Mouse (Mus musculus): ENCODE results near the gene Acvr2b. TPM values are rescaled to one million over a fixed set of nuclear protein-coding genes. Genes with fewer than 3 reads are reported as not detected.

Gene Acvr2b
- polyA plus RNA-seq, 1 experiment from 2014 or later: 18.1 TPM

DNA sequence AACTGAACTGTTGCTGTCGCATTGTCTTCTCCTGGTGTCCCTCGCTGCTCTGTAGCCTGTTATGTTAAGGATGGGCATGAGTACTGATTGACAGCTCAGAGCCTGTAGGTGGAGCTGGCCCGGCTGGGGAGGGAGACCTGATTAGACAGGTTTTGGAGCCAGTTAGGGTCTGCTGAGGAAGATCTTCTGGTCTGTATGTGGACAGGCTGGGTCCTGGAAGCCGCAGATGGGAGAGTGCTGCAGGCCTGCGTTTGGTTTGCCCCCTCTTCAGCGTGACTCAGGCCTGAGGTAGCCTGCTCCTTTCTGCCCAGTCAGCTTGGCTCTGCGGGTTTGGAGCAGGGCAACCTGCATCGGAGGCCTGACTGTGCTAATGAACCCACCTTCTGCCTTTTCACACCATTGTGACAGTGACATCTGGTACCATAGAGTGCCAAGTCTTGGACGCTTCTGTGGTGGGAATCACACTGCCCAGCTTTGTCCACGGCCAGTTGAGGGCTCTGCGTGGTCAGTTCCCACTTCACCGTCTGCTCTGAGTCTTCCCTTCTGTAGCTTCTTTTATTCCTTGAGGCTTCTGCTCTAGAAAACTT, 18.0 kb downstream of the Acvr2b start:
- H3K27me3 ChIP-seq (replicated peaks; ENCODE audit: control insufficient read depth, insufficient read depth, low read length): no peaks in the 10 kb centered on the region
- no peak for ATAC-seq (ENCODE audit: low read depth)
- H3K9ac ChIP-seq (ENCODE audit: low read depth, low read length): no peak overlapping the region
- peaks cover 7% of the 10 kb centered on the region for H3K4me1 ChIP-seq (ENCODE audit: control insufficient read depth, insufficient read depth, low read length)
- H3K36me3 ChIP-seq (ENCODE audit: control insufficient read depth, insufficient read depth, low read length): no peaks in the 10 kb centered on the region
- DNase-seq (ENCODE audit: low spot score): no peak
- H3K27ac ChIP-seq (replicated peaks; ENCODE audit: low read depth, low read length): no peak overlapping the region
- H3K9me3 ChIP-seq (ENCODE audit: control insufficient read depth, low read length): no peaks in the 10 kb centered on the region
- WGBS: 82% methylated on average over 10 of the region's 12 CpGs
- H3K4me3 ChIP-seq (ENCODE audit: low read depth, low read length): no peak overlapping the region
- H3K4me2 ChIP-seq (ENCODE audit: low read depth, low read length): no peak overlapping the region

DNA sequence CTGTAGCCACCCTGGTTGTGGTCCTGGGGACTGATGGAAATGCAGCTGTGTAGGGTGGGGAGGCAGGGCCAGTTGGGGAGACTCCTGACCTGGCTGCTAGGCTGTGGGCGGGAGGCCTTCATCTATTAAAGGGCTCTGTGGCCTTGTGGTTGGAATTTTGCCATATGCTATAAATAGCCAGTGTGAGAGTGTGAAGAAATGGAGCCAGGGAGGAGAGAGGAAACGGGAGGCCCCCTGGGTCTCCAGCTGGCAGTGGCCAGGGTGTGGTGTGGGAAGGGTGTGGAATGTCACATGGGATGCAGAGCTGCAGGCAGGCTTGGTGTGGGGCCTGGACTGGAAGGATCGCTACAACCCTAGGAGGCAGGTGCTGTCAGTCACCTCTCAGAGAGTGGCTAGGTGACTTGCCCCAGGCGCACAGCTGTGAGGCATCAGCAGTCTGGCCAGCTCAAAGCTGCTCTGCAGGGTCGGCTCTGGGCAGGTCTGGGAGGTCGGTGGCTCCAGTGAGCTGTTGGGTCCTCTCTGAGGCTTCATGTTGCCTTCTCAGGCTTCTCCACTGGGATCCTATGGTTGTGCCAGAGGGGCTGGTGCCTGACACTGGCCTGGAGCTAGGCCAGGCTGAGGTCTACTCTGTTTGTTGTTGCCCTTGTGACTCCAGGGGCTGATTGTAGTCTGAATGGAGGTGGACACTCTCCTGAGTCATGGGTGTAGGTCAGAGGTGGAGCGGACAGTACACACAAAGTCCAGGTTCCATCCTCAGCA, 23.5 kb downstream of the Acvr2b start:
- peak; percentile 87 for DNase-seq (ENCODE audit: low spot score)
- peak; percentile 88 for ATAC-seq (ENCODE audit: low read depth)
- peaks cover 23% of the 10 kb centered on the region for H3K4me1 ChIP-seq (ENCODE audit: control insufficient read depth, insufficient read depth, low read length)
- H3K27me3 ChIP-seq (replicated peaks; ENCODE audit: control insufficient read depth, insufficient read depth, low read length): no peaks in the 10 kb centered on the region
- H3K9ac ChIP-seq (ENCODE audit: low read depth, low read length): peak overlapping the region; percentile 6; the same call in 1 of the 2 replicates
- no peak overlapping the region for H3K4me3 ChIP-seq (ENCODE audit: low read depth, low read length)
- WGBS: 36% methylated on average over 6 of the region's 7 CpGs
- no peak overlapping the region for H3K4me2 ChIP-seq (ENCODE audit: low read depth, low read length)
- H3K9me3 ChIP-seq (ENCODE audit: control insufficient read depth, low read length): no peaks in the 10 kb centered on the region
- peaks cover 15% of the 10 kb centered on the region; the same call in 1 of the 2 replicates for H3K36me3 ChIP-seq (ENCODE audit: control insufficient read depth, insufficient read depth, low read length)
- H3K27ac ChIP-seq (replicated peaks; ENCODE audit: low read depth, low read length): peak overlapping the region; percentile 59

DNA sequence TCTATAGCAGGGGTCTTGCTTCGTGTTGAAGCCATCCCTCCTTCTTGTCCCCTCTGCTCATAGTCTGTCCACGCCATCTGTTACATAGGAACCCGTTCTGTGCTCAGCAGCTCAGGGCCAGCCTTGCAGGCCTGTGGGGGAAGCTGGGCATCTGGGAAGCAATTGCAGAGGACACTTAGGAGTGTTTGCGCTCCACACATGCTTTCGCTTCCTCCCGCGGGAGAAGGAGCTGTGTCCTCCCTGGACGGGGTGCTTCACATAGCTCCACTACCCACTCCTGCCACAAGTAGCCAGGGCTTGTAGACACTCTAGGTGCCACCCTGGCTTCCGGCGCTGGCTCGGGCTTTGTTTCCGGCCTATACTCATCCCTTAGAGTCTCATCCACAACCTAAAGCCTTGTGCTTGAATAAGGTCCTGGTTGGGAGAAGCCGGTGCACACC, 24.1 kb downstream of the Acvr2b start:
- WGBS: 89% methylated on average over 13 of the region's 13 CpGs
- H3K9me3 ChIP-seq (ENCODE audit: control insufficient read depth, low read length): no peaks in the 10 kb centered on the region
- H3K4me3 ChIP-seq (ENCODE audit: low read depth, low read length): no peak overlapping the region
- peaks cover 23% of the 10 kb centered on the region for H3K4me1 ChIP-seq (ENCODE audit: control insufficient read depth, insufficient read depth, low read length)
- no peaks in the 10 kb centered on the region for H3K27me3 ChIP-seq (replicated peaks; ENCODE audit: control insufficient read depth, insufficient read depth, low read length)
- ATAC-seq (ENCODE audit: low read depth) (no peak), DNase-seq (ENCODE audit: low spot score) (no peak)
- no peak overlapping the region for H3K27ac ChIP-seq (replicated peaks; ENCODE audit: low read depth, low read length)
- H3K9ac ChIP-seq (ENCODE audit: low read depth, low read length): 0 out of 2 replicates have a peak overlapping the region, but pooled peaks have one; percentile 6
- peaks cover 18% of the 10 kb centered on the region; the same call in 1 of the 2 replicates for H3K36me3 ChIP-seq (ENCODE audit: control insufficient read depth, insufficient read depth, low read length)
- no peak overlapping the region for H3K4me2 ChIP-seq (ENCODE audit: low read depth, low read length)

DNA sequence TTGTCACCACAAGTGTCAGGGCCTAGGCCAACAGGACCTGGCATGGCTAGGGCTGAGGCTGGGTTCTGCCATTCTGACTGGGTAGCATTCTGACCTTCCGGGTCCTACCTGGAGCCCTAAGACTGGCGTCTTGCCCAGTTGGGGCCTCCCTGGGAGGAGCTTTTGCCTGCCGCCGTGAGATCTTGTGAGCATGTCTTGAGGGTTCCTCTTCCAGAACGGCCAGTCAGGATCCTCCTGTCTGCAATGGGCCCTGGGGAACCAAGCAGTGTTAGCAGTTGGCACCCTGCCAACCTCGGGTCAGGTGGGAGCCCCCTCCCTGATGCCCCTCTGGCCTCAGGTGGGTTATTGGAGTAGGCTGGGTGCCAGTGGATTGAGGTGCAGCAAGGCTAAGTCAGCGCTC, 24.6 kb downstream of the Acvr2b start:
- Histone ChIP-seq H3K9me3 (ENCODE audit: control insufficient read depth, low read length) (no peaks in the 10 kb centered on the region), H3K4me2 (ENCODE audit: low read depth, low read length) (no peak overlapping the region), H3K36me3 (ENCODE audit: control insufficient read depth, insufficient read depth, low read length) (peaks cover 21% of the 10 kb centered on the region; the same call in 1 of the 2 replicates), H3K4me1 (ENCODE audit: control insufficient read depth, insufficient read depth, low read length) (peaks cover 23% of the 10 kb centered on the region), H3K4me3 (ENCODE audit: low read depth, low read length) (no peak overlapping the region), H3K27ac (replicated peaks; ENCODE audit: low read depth, low read length) (no peak overlapping the region), H3K9ac (ENCODE audit: low read depth, low read length) (no peak overlapping the region), H3K27me3 (replicated peaks; ENCODE audit: control insufficient read depth, insufficient read depth, low read length) (no peaks in the 10 kb centered on the region)
- WGBS: 60% methylated on average over 5 of the region's 7 CpGs
- DNase-seq (ENCODE audit: low spot score) (no peak), ATAC-seq (ENCODE audit: low read depth) (no peak)

DNA sequence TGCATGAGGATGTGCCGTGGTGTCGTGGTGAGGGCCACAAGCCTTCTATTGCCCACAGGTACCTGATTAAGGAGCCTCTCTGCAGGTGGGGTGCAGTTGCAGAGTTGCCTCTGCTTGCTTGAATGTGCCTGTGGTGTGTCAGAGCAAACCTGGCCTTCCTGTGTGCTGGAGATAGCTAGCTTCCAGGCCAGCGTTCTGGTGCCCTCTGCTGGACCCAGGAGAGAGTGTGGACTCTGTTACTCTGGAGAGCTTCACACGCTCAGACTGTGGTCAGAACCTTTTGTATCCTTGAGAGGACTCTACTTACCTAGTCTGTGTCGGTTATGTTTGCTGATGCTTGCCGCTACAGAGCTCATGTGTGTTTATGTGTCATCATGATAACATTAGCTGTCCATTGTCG, 28.4 kb downstream of the Acvr2b start:
- 56% methylated on average over 7 of the region's 7 CpGs for WGBS
- no peaks in the 10 kb centered on the region for H3K9me3 ChIP-seq (ENCODE audit: control insufficient read depth, low read length)
- H3K36me3 ChIP-seq (ENCODE audit: control insufficient read depth, insufficient read depth, low read length): peaks cover 57% of the 10 kb centered on the region
- H3K4me1 ChIP-seq (ENCODE audit: control insufficient read depth, insufficient read depth, low read length): peaks cover 13% of the 10 kb centered on the region
- no peaks in the 10 kb centered on the region for H3K27me3 ChIP-seq (replicated peaks; ENCODE audit: control insufficient read depth, insufficient read depth, low read length)
- DNase-seq (ENCODE audit: low spot score) (peak; percentile 88), ATAC-seq (ENCODE audit: low read depth) (peak; percentile 80)
- no peak overlapping the region for H3K4me2 ChIP-seq (ENCODE audit: low read depth, low read length)
- H3K4me3 ChIP-seq (ENCODE audit: low read depth, low read length): no peak overlapping the region
- H3K9ac ChIP-seq (ENCODE audit: low read depth, low read length): no peak overlapping the region
- no peak overlapping the region for H3K27ac ChIP-seq (replicated peaks; ENCODE audit: low read depth, low read length)

DNA sequence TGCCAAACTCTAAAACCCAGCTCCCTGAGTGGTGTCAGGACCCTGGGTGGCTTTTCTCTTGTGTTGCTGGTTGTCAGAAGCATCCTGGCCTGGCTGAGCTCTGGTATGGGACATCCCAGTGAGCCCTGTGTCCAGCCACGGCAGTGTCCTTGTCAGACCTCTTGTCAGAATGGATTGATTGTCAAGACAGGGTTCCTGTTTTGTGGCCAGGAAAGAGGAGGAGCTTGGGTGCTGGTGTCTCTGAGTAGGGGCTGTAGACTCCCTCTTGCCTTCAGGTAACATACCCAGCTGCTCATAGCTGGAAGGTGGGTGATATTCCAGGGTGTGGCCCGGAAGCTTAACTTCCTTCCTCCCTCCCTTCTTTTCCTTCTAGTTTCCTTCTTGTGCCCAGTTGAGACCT, 33.9 kb downstream of the Acvr2b start:
- Histone ChIP-seq H3K27ac (replicated peaks; ENCODE audit: low read depth, low read length) (no peak overlapping the region), H3K27me3 (replicated peaks; ENCODE audit: control insufficient read depth, insufficient read depth, low read length) (no peaks in the 10 kb centered on the region), H3K4me1 (ENCODE audit: control insufficient read depth, insufficient read depth, low read length) (no peaks in the 10 kb centered on the region), H3K36me3 (ENCODE audit: control insufficient read depth, insufficient read depth, low read length) (peaks cover 51% of the 10 kb centered on the region), H3K9me3 (ENCODE audit: control insufficient read depth, low read length) (no peaks in the 10 kb centered on the region), H3K9ac (ENCODE audit: low read depth, low read length) (no peak overlapping the region), H3K4me3 (ENCODE audit: low read depth, low read length) (no peak overlapping the region), H3K4me2 (ENCODE audit: low read depth, low read length) (no peak overlapping the region)
- ATAC-seq (ENCODE audit: low read depth) (no peak), DNase-seq (ENCODE audit: low spot score) (no peak)
- WGBS: 79% methylated on average over 2 of the region's 2 CpGs

DNA sequence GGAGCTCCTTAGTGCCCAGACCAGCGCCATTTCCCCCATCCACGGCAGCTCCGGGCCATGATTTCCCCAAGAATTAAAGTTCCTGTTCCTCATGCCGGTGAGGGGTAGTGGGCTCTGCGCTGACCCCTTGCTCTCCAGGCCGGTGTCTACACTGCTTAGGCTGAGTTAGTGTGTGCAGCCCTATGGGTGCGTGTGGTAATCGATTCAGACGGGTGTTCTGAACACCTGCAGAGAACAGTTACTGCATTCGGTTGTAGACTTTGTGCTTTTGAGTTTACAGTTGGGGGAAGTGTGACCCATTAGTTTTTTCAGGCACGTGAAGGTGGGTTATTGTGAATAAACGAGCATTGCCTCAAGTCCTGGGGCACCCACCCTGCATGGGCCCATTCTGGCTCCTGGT, 36.1 kb downstream of the Acvr2b start:
- ATAC-seq (ENCODE audit: low read depth): no peak
- H3K36me3 ChIP-seq (ENCODE audit: control insufficient read depth, insufficient read depth, low read length): peaks cover 34% of the 10 kb centered on the region
- WGBS: 89% methylated on average over 12 of the region's 12 CpGs

DNA sequence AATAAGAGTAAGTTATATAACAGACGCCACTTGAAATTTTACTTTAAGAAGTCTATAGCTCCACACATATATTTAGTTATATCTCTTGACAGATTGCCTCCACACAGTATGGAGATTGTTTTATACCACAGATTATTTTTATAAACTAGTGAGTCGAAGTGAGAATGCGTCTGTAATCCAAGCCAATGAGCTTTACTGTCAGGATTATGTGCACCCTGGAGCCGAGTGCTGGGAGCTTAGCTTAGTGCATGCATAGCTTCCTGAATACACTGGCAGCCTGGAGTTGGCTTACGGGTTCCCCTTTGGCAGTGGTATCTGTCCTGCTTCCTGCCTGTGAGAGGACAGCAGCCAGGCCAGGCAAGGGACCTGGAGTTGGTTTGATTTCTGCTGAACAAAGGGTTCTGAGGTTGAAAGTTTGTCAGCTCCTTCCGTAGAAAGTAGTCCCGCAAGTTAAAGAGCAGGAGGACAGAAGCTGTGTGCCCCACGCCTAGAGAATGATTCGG, 36.6 kb downstream of the Acvr2b start:
- WGBS: 90% methylated on average over 9 of the region's 9 CpGs
- H3K4me1 ChIP-seq (ENCODE audit: control insufficient read depth, insufficient read depth, low read length): no peaks in the 10 kb centered on the region
- H3K9me3 ChIP-seq (ENCODE audit: control insufficient read depth, low read length): no peaks in the 10 kb centered on the region
- ATAC-seq (ENCODE audit: low read depth) (no peak), DNase-seq (ENCODE audit: low spot score) (no peak)
- no peak overlapping the region for H3K4me3 ChIP-seq (ENCODE audit: low read depth, low read length)
- peaks cover 30% of the 10 kb centered on the region for H3K36me3 ChIP-seq (ENCODE audit: control insufficient read depth, insufficient read depth, low read length)
- no peak overlapping the region for H3K27ac ChIP-seq (replicated peaks; ENCODE audit: low read depth, low read length)
- no peaks in the 10 kb centered on the region for H3K27me3 ChIP-seq (replicated peaks; ENCODE audit: control insufficient read depth, insufficient read depth, low read length)
- H3K4me2 ChIP-seq (ENCODE audit: low read depth, low read length): no peak overlapping the region
- H3K9ac ChIP-seq (ENCODE audit: low read depth, low read length): no peak overlapping the region

More for the DNA sequence above, 36.1 kb downstream of the Acvr2b start:
- DNase-seq (ENCODE audit: low spot score): no peak
- Histone ChIP-seq H3K4me1 (ENCODE audit: control insufficient read depth, insufficient read depth, low read length) (no peaks in the 10 kb centered on the region), H3K4me3 (ENCODE audit: low read depth, low read length) (no peak overlapping the region), H3K9me3 (ENCODE audit: control insufficient read depth, low read length) (no peaks in the 10 kb centered on the region), H3K4me2 (ENCODE audit: low read depth, low read length) (no peak overlapping the region), H3K27ac (replicated peaks; ENCODE audit: low read depth, low read length) (no peak overlapping the region), H3K9ac (ENCODE audit: low read depth, low read length) (no peak overlapping the region), H3K27me3 (replicated peaks; ENCODE audit: control insufficient read depth, insufficient read depth, low read length) (no peaks in the 10 kb centered on the region)
